Mouse (Mus musculus): ENCODE results near the gene Rbm44.

Gene Rbm44

DNA sequence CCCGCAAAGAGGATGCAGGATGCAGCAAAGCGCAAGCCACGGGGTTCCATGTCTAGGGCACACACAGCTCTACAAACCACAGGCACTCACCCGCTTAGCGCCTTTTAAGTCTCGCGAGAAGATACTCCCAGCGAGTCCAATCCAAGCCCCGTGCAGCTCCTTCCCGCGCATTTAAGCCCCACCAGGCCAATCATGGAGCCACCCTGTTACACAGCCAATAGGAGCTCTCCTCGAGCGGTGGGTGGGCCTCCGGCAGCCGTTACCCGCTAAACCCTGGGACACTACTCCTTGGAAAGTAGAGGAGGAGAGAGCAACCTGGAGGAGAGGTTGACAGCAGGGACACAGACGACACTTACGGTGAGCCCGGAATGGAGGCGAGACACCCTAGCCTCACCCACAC, at the start of gene Rbm44:
Gene Rbm44 (plus strand): TSS at position 277 of the 400 bp plus-strand sequence.
- DNase-seq (ENCODE audit: low spot score in 2 of 2): no peak

DNA sequence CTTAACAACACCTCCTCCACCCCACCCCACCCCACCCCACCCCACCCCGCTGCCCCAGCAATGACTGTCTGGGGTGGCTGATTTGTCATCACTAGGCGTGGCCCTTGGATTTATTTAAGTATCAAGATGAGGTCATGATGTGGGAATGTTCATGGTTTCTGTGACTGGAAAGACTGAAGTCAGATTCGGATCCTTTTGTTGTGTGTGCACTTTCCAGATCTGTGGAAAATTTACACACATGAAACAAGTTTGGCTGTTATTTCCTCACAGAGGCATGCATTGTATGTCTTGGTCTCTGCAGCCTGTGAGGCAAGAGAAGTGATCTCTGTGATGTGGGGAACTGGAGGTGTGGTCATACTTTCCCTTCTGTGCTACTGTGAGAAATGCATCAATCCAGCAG, 49.6 kb upstream of the Rbm44 start:
- no peak for DNase-seq (ENCODE audit: low spot score in 2 of 2)

DNA sequence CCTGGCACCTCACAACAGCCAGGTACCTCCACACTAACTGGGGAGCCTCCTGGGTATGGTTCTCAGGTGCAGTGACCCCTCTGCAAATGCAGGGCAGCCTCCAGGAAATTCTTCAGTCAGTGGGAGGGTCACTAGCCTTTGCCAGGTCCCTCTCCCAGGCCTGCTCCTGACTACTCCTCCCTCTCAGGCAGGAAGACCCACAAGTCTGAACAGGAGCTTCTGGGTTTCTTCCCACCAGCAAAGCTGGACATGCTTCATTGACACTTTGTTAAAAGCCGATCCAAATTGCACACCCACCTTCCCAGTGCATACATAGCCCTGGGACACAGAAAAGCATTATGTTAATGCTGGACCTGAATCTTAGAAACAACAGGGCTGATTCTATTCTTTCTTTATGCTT, 49.0 kb upstream of the Rbm44 start:
- DNase-seq (ENCODE audit: low spot score in 2 of 2): no peak

DNA sequence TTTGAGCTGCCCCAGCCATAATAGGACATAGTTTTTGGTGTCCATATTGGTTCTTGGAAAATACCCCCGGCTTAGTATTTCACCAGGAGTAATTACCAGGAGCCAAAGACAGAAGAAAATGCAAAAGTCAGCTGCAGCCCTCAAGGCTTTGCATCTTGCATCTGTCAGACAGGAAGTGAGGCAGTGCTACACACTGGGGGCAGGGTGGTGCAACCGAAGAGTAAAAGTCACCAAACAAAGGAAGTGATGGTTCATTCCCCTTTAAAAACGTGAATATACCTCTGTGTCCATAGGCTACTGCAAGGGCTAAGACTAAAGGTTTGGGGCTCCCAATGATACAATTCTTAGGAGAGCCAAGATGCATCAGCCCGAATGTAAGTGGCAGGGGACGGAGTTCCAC, 48.4 kb upstream of the Rbm44 start:
- DNase-seq (ENCODE audit: low spot score in 2 of 2): no peak

DNA sequence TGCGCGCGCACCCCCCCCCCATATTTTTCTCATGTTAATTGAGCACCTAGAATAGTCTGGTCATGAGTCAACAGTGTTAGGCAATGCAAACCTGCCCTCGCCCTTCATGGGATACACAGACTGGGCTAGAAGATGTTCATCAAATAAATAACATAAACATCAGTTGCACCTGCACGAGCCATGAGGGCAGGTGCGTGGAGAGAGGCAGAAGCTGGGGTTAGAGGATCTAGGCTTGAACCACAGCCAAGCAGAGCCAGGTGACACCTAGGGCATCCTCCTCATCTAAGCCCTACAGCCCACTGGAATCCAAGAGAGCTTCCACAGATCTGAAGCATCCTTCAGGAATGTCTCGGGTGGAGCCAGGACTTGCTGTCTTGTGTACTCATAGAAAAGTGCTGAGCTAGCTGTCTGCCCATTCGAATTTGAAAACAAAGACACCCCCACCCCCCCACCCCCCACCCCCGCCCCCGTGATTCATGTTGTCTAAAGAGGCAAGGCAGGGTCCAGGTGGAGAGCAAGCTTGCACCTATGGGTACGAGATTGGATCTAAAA, 47.5 kb upstream of the Rbm44 start:
- no peak for DNase-seq (ENCODE audit: low spot score in 2 of 2)

DNA sequence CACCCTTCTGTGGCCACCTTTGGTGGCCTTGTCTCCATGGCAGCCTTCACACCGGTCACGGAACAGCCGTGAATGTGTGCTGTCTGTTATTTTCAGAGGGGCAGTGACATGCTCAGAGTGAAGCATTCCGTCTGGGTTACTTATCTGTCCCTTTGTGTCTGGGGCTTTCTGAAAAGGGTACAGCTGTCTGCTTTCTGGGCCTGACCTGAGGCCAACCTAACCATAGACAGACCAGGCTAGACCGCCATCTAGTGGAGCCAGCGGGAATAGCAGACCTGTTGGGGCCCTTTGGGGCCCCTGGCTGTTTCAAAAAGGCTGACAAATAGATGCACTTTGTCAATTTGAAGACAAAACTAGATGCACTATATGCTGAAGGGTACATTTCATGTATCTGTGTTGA, 46.0 kb upstream of the Rbm44 start:
- DNase-seq (ENCODE audit: low spot score in 2 of 2): peak; percentile 70 to 74

DNA sequence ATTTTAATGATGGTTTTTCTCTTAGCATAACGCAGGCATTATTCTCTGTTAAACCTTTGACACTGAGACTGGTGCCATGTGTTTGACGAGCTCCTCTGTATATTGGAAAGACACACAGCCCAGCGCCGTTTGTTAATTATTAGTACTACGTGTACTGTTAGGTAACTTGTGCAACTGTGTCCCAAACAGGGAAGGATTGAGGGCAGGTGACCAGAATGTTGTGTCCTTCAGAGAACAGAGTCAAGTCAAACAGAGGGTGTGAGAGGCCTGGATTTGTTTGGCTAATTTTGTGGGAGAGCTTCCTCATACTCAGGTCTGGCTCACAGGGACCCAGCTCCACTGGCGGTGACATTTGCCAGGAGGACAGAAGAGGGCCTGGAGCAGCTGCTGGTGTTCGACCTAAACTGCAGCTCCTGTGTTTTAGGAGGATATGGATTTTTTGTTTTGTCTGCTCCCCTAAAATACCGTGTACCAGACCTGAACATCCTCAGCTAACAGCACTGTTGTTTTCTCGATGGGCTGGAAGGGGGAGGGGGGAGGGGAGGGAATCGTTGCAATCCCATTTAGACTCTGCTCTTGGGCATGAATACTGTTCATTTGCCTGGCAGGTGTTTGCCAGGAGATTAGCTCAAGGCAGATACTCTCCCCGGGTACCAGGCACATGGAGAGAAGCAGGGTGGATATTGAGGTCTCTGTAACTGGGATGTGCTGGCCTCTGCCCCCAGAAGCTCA, 43.0 kb upstream of the Rbm44 start:
- no peak for DNase-seq (ENCODE audit: low spot score in 2 of 2)

DNA sequence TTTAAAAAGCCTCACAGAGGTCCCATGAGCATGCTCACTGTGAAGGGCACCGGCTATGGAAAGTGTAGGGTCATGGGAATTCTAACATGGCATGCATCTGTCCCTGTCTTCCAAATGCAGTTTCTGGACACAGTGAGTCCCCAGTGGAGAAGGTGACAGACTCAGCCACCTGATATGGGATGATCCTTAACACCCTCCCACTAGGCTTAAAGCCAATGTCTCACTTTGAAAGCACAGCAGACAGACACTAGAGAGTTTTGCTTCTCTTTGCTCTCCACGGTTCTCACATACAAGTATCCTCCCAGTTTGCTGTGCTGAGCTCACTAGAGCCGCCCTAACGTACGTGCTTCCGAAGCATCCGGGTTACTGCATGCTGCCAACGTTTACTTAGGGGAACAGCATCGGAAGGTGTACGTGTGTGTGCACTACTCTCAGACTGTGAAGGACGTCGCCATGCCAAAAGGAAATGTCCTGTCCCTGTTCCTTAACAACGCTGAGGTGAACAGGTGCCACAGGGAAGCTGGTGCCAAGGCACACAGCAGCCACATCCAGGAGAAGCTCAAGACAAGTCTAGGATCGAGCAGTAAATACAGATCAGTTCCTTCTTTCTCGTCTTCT, 41.4 kb upstream of the Rbm44 start:
- no peak for DNase-seq (ENCODE audit: low spot score in 2 of 2)

DNA sequence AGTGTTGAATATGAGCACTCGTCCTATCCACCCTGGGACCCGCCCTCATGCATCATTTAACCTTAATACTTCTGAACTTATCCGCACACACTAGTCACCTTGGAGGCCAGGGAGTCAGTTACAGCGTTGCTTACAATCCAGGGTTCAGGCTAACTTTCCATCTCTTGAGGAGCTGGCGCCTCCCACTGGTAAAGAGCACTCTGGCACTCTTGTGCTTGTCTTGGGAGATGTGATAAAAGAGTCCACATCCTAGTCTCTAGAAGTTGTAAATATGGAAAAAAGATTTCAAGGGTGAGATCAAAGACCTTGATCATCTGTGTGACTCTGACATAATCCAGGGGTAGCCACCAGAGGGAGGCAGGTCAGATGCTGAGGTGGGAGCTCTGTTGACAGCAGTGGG, 37.3 kb upstream of the Rbm44 start:
- DNase-seq (ENCODE audit: low spot score in 2 of 2): no peak

DNA sequence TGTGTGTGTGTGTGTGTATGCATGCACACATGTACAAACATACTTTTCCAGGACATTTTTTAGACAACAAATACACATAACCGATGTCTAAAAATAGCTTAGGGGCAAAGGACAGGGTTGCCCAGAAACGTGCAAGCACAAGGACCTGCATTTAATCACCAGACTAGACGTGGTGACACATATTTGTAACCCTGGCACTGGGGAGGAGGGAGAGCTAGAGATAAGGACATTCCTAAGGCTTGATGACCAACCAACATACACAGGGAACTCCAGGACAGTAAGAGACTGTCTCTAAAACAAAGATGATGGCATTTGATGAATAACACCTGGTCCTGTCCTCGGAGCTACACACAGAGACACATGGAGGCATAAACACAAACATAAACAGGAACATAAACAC, 35.6 kb upstream of the Rbm44 start:
- DNase-seq (ENCODE audit: low spot score in 2 of 2): no peak

DNA sequence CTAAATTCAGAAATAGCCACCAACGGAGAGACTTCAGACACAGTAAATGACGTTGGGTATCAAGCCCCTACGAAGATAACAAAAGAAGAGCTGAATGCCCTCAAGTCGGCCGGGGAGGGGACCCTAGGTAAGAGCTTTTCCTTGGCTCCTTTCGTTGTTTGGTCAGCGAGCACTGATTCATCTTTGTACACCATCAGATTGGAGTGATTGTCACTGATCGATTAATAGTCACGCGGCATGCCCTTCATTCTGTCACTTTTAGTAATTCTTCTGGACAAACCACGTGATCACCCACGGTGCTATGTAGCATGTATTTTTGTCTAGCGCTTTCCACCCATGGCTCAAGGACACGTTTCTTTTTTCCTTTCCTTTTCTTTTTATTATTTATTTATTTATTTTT, 32.7 kb upstream of the Rbm44 start:
- DNase-seq (ENCODE audit: low spot score in 2 of 2): no peak

DNA sequence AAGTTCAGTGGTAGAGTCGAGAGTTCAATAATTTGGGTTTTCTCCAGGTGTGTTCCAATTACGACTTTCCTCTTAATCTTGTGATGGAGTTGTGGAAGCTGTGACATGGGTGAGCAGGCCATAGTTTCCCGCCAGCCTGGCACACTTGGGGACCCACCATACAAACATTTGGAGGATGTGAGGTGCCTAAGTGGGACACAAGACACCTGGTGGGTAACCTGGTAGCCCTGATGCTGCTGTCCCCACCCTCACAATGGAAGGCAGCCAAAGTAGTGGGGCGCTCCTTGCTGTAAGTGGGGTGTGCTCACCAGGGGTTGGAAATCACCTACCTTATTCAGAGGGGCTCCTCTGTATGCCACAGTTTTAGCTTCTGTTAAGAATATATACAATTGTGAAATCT, 32.3 kb upstream of the Rbm44 start:
- DNase-seq (ENCODE audit: low spot score in 2 of 2): no peak

DNA sequence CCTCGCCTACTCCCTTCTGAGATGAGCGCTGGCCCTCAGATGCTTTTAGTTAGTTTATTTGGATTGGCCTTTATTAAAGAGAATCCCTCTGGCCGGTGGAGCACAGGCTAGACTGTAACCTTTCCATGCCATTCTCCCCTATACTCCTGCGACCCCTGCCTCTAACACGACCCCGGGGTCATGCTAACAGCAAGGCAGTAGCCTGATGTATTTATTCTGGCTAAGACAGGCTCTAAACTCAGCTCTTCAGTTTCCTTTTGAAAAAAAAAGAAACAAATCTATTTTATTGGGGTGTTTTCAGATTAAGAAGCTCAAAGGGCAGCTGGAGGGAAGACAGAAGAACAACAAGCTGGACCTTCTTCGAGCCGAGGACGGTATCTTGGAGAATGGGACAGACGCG, 22.8 kb upstream of the Rbm44 start:
- no peak for DNase-seq (ENCODE audit: low spot score in 2 of 2)

DNA sequence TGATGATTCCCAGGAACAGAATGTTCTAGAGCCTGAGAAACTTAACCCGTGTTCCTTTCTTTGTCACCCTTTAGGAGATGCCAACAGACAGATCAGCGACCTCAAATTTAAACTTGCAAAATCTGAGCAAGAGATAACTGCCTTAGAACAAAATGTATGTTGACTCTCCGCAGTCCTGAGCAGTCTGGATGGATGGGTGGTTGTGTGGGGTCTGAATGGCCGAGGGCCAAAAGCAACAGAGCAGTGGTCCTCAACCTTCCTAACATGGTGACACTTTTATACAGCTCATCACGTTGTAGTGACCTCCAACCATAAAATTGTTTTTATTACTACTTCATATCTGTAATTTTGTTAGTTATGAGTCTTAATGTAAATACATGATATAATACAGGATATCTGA, 21.9 kb upstream of the Rbm44 start:
- DNase-seq (ENCODE audit: low spot score in 2 of 2): no peak

DNA sequence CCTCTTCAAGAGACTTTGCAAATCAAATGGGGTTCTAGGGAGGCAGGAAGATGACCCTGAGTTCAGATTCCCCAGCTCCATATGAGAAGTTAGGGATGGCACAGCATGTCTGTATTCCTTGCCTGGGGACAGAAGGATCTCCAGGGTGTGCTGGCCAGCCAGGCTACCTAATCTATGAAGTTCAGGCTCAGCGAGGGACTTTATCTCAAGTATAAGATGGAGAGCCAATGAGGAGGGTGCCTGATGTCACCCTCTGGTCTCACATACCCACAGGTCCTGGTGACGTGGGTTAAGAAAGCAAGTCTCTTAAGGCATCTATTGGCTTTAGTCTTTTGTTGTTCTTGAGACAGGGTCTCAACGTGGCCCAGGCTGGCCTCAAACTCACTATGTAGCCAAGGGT, 21.4 kb upstream of the Rbm44 start:
- DNase-seq (ENCODE audit: low spot score in 2 of 2): no peak

DNA sequence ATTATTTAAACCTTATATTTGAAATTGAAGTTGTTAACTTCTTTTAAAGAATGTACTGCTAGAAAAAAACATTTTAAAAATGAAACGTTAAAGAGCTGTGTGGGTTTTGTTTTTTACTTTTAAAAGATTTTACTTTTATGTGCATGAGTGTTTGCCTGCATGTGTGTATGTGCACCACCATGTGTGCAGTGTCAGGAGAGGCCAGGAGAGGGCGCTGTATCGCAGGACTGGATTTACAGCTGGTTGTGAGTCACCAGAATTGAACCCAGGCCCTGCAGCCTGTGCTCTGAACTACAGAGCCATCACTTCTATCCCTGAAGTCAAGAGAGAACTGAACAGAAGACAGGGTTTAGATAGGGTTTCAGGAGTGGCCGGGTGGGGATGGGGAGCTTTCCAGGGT, 16.0 kb upstream of the Rbm44 start:
- DNase-seq (ENCODE audit: low spot score in 2 of 2): no peak

DNA sequence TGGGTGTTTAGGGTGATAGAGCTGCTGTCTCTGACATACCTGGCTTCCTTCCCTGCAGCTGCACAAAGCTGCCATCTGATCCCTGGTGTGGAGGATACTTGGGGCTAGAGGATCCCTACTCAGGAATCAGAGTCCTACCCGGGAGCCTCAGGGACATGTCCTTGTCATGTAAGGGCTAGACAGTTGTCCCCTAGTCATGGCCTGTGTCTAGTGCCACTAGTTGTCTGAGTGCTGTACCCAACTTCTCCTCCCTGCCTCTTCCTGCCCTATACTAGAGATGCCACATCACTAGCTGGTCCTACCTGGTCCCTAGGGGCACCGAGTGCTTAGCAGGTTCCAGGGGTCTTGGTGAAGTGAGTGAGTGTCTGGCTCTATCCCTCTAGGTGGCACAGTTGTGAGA, 7.9 kb upstream of the Rbm44 start:
- no peak for DNase-seq (ENCODE audit: low spot score in 2 of 2)

DNA sequence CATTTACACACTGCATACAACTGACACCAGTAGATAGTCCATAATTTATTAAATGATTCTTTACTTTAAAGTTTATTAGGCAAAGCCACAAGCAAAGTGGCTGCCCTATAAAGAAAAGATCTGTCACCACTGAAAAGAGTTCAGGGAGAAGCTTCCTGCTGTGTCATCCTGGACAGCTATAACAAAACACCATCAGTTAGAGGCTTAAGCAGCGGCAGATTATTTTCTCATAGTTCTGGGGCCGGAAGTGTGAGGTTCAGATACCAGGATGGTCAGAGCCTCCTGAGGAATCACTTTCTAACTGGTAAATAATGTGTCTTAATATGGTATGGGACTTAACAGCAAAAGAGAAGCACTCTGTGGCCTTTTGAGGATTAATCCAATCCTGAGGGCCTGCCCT, 6.6 kb downstream of the Rbm44 start:
- no peak for DNase-seq (ENCODE audit: low spot score in 2 of 2)

DNA sequence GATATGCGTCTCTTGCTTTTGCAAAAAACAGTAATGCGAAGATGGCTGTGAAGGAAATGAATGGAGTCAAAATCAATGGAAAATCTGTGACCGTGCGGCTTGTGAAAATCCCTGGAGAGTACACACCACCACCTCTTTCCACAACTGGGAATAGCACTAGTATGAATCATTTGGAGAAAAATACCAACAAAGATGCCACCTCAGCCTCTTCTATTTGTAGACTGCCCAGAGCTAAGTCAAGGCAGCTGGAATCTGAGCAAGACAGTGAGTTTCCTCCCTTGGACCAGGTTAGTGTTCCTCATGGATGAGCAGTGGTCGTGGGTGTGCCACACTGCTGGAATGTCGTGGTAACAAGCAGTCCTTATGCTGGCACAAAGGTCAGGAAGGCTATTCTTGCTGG, 21.9 kb downstream of the Rbm44 start:
- no peak for DNase-seq (ENCODE audit: low spot score in 2 of 2)

DNA sequence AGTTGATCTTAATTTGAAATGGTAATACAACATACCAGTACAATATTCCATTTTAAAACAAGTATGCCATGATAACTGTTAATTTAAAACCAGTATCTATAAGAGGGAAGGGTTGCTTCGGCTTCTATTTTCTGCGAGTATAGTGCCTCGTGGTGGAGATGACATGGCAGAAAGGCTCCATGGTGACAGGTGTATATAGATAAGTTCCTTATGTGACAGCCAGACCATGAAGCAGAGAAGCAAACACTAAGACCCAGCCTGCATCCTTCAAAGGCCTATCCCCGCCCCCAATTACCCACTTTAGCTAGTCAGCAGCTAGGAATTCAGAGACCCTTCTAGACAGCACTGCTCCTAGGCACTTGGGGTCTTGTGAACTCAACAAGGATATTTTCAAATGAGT, 24.3 kb downstream of the Rbm44 start:
- DNase-seq (ENCODE audit: low spot score in 2 of 2): no peak

DNA sequence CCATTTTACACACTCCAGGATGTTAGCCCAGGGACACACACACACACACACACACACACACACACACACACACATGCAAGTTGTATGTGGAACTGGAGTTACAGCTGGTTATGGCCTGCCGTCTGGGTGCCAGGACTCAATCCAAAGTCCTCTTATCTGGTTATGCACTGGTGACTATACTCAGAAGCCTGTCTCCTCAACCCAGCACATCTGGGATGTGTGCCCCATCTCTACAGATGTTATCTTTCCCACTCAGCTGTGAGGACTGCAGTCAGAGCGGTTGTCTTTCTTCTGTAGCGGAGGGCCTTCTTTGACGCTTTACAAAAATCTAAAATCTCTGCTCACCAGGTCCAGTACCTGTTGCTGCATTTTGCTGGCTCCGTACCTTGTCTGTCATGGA, 29.9 kb downstream of the Rbm44 start:
- no peak for DNase-seq (ENCODE audit: low spot score in 2 of 2)

DNA sequence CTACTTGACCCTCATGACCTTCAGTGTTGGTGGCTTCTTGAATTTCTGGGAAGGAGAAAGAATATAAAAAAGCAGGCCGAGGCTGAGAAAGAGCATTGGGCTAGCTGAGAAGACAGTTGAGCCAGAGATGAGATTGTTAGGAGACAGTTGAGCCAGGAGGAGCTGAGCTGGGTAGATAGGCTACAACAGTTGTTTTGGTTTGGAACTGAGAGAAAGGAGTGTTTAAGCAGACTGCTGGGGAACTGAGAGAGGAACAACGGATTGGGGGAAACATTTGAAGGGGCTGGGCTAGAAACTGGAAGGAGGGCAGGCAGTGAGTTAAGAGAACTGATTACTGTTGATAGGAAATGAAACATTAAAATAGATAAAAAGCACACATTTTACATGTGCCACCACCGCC, 31.1 kb downstream of the Rbm44 start:
- no peak for DNase-seq (ENCODE audit: low spot score in 2 of 2)

DNA sequence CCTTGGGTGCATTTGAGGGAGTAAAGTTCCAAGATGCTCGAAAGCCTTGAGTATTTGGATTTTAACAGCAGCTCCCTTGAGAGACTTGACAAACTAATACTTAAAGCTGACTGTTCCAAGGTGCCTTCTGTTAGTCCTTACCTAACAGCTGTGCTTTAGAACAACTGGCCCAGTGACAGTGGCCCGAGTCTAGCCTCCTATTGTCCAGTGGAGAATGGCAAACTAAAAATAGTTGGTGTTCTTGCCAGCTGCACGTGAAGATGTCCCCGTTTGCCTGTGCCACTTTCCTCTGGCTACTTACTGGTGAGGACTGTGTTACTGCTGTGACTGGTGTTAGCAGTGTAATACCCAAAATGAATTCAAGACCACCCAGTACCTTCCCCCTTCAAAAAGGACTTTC, 32.0 kb downstream of the Rbm44 start:
- DNase-seq (ENCODE audit: low spot score in 2 of 2): no peak

DNA sequence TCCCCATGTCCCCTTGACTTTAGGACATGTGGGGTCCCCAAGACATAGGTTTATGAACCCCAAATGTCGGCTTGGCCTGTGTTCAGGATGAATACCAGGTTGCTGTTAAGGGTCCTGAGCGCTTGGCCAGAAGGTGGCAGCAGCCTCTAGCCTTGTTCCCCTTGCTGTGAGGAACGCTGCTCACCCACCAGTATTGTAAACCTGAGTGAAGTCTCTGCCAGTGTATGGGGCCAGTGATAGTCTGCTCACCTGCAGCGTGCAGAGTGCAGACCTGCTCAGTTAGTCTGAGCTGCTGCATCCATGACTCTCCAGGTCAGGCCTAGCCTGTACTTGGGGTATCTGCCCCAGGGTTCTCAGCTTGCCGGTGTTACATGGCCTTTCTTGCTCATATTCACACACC, 34.2 kb downstream of the Rbm44 start:
- DNase-seq (ENCODE audit: low spot score in 2 of 2): peak; percentile 83 to 87

Data from right cerebral cortex, adult 2 months (tissue).